Mouse (Mus musculus): ENCODE results near the gene Padi1.

GRCm38 (mm10) chr4:140871851-140872685 is 26.5 kb upstream of the Padi1 start:
- TF ChIP-seq CTCF (IDR thresholded peaks at IDR 0.05; ENCODE audit: borderline replicate concordance, insufficient read depth, low read depth, low read length), result no peak
- no peak for TF ChIP-seq POLR2A (IDR thresholded peaks at IDR 0.05; ENCODE audit: borderline replicate concordance, insufficient read depth, low read length)

Measured in cerebellum, adult 2 months (tissue).